Mouse (Mus musculus): ENCODE results near the gene Ogfrl1. TPM values are rescaled to one million over a fixed set of nuclear protein-coding genes. Genes with fewer than 3 reads are reported as not detected.

Gene Ogfrl1
- polyA plus RNA-seq, 1 experiment from 2014 or later = 10.3 TPM

GRCm38 (mm10) chr1:23379321-23379720 lies 18.3 kb downstream of the Ogfrl1 start:
- peaks cover 26% of the 10 kb centered on the region for H3K4me1 ChIP-seq (ENCODE audit: control insufficient read depth, insufficient read depth, low read length)
- peaks cover 5% of the 10 kb centered on the region; the same call in 1 of the 2 replicates for H3K36me3 ChIP-seq (ENCODE audit: control insufficient read depth, insufficient read depth, low read length)
- 26% methylated on average over 6 of the region's 6 CpGs for WGBS
- H3K4me3 ChIP-seq (ENCODE audit: low read depth, low read length) = peak overlapping the region; percentile 5
- H3K9me3 ChIP-seq (replicated peaks; ENCODE audit: control insufficient read depth, low read length, poor library complexity, severe bottlenecking) = no peaks in the 10 kb centered on the region
- H3K27me3 ChIP-seq (ENCODE audit: control insufficient read depth, insufficient read depth, low read depth, low read length) = no peaks in the 10 kb centered on the region
- no peak overlapping the region for H3K27ac ChIP-seq (ENCODE audit: low read length)
- H3K9ac ChIP-seq (ENCODE audit: low read depth, low read length) = peak overlapping the region; percentile 39; the same call in 1 of the 2 replicates
- ATAC-seq = no peak
- H3K4me2 ChIP-seq (ENCODE audit: low read length) = peak overlapping the region; percentile 51

- ATAC-seq = no peak
- H3K4me3 ChIP-seq (ENCODE audit: low read depth, low read length) = no peak overlapping the region
- H3K27ac ChIP-seq (ENCODE audit: low read length) = no peak overlapping the region
- H3K27me3 ChIP-seq (ENCODE audit: control insufficient read depth, insufficient read depth, low read depth, low read length) = no peaks in the 10 kb centered on the region
- no peak overlapping the region for H3K9ac ChIP-seq (ENCODE audit: low read depth, low read length)
- H3K4me1 ChIP-seq (ENCODE audit: control insufficient read depth, insufficient read depth, low read length) = peaks cover 26% of the 10 kb centered on the region
- WGBS = 80% methylated on average over 13 of the region's 13 CpGs
- no peaks in the 10 kb centered on the region for H3K9me3 ChIP-seq (replicated peaks; ENCODE audit: control insufficient read depth, low read length, poor library complexity, severe bottlenecking)
- H3K36me3 ChIP-seq (ENCODE audit: control insufficient read depth, insufficient read depth, low read length) = peaks cover 5% of the 10 kb centered on the region
- no peak overlapping the region for H3K4me2 ChIP-seq (ENCODE audit: low read length)
Measured at GRCm38 (mm10) chr1:23377572-23377971, 20.0 kb downstream of the Ogfrl1 start.

- no peaks in the 10 kb centered on the region for H3K27me3 ChIP-seq (ENCODE audit: control insufficient read depth, insufficient read depth, low read depth, low read length)
- 66% methylated on average over 4 of the region's 4 CpGs for WGBS
Measured at GRCm38 (mm10) chr1:23374156-23374555, 23.4 kb downstream of the Ogfrl1 start.

GRCm38 (mm10) chr1:23365614-23366013 lies 32.0 kb downstream of the Ogfrl1 start:
- H3K4me2 ChIP-seq (ENCODE audit: low read length) = no peak overlapping the region
- no peaks in the 10 kb centered on the region for H3K9me3 ChIP-seq (replicated peaks; ENCODE audit: control insufficient read depth, low read length, poor library complexity, severe bottlenecking)
- no peaks in the 10 kb centered on the region for H3K4me1 ChIP-seq (ENCODE audit: control insufficient read depth, insufficient read depth, low read length)
- H3K9ac ChIP-seq (ENCODE audit: low read depth, low read length) = no peak overlapping the region
- H3K4me3 ChIP-seq (ENCODE audit: low read depth, low read length) = no peak overlapping the region
- WGBS = 90% methylated on average over 2 of the region's 2 CpGs
- no peaks in the 10 kb centered on the region for H3K27me3 ChIP-seq (ENCODE audit: control insufficient read depth, insufficient read depth, low read depth, low read length)
- H3K27ac ChIP-seq (ENCODE audit: low read length) = no peak overlapping the region
- H3K36me3 ChIP-seq (ENCODE audit: control insufficient read depth, insufficient read depth, low read length) = peaks cover 6% of the 10 kb centered on the region; the same call in 1 of the 2 replicates
- ATAC-seq = no peak

More at GRCm38 (mm10) chr1:23374156-23374555, 23.4 kb downstream of the Ogfrl1 start:
- ATAC-seq = no peak
- no peak overlapping the region for H3K4me2 ChIP-seq (ENCODE audit: low read length)
- peaks cover 9% of the 10 kb centered on the region for H3K36me3 ChIP-seq (ENCODE audit: control insufficient read depth, insufficient read depth, low read length)
- no peak overlapping the region for H3K9ac ChIP-seq (ENCODE audit: low read depth, low read length)
- H3K9me3 ChIP-seq (replicated peaks; ENCODE audit: control insufficient read depth, low read length, poor library complexity, severe bottlenecking) = no peaks in the 10 kb centered on the region
- H3K27ac ChIP-seq (ENCODE audit: low read length) = no peak overlapping the region
- no peak overlapping the region for H3K4me3 ChIP-seq (ENCODE audit: low read depth, low read length)
- 0 out of 2 replicates have a peak, but pooled peaks cover 2% of the 10 kb centered on the region for H3K4me1 ChIP-seq (ENCODE audit: control insufficient read depth, insufficient read depth, low read length)

- Histone ChIP-seq H3K4me1 (ENCODE audit: control insufficient read depth, insufficient read depth, low read length) (no peaks in the 10 kb centered on the region), H3K27ac (ENCODE audit: low read length) (no peak overlapping the region), H3K9me3 (replicated peaks; ENCODE audit: control insufficient read depth, low read length, poor library complexity, severe bottlenecking) (no peaks in the 10 kb centered on the region), H3K9ac (ENCODE audit: low read depth, low read length) (no peak overlapping the region), H3K27me3 (ENCODE audit: control insufficient read depth, insufficient read depth, low read depth, low read length) (no peaks in the 10 kb centered on the region), H3K4me2 (ENCODE audit: low read length) (no peak overlapping the region), H3K36me3 (ENCODE audit: control insufficient read depth, insufficient read depth, low read length) (no peaks in the 10 kb centered on the region), H3K4me3 (ENCODE audit: low read depth, low read length) (no peak overlapping the region)
- WGBS = 89% methylated on average over 6 of the region's 6 CpGs
- ATAC-seq = no peak
Measured at GRCm38 (mm10) chr1:23352895-23353294, 44.7 kb downstream of the Ogfrl1 start.

GRCm38 (mm10) chr1:23351756-23352155 lies 45.8 kb downstream of the Ogfrl1 start:
- no peaks in the 10 kb centered on the region for H3K27me3 ChIP-seq (ENCODE audit: control insufficient read depth, insufficient read depth, low read depth, low read length)
- H3K27ac ChIP-seq (ENCODE audit: low read length) = no peak overlapping the region
- H3K36me3 ChIP-seq (ENCODE audit: control insufficient read depth, insufficient read depth, low read length) = no peaks in the 10 kb centered on the region
- H3K9me3 ChIP-seq (replicated peaks; ENCODE audit: control insufficient read depth, low read length, poor library complexity, severe bottlenecking) = no peaks in the 10 kb centered on the region
- ATAC-seq = no peak
- H3K4me1 ChIP-seq (ENCODE audit: control insufficient read depth, insufficient read depth, low read length) = no peaks in the 10 kb centered on the region
- no peak overlapping the region for H3K9ac ChIP-seq (ENCODE audit: low read depth, low read length)
- WGBS = 77% methylated on average over 4 of the region's 4 CpGs
- no peak overlapping the region for H3K4me2 ChIP-seq (ENCODE audit: low read length)
- no peak overlapping the region for H3K4me3 ChIP-seq (ENCODE audit: low read depth, low read length)

- Histone ChIP-seq H3K9me3 (replicated peaks; ENCODE audit: control insufficient read depth, low read length, poor library complexity, severe bottlenecking) (no peaks in the 10 kb centered on the region), H3K9ac (ENCODE audit: low read depth, low read length) (no peak overlapping the region), H3K4me3 (ENCODE audit: low read depth, low read length) (no peak overlapping the region), H3K4me1 (ENCODE audit: control insufficient read depth, insufficient read depth, low read length) (peaks cover 7% of the 10 kb centered on the region), H3K27me3 (ENCODE audit: control insufficient read depth, insufficient read depth, low read depth, low read length) (no peaks in the 10 kb centered on the region), H3K36me3 (ENCODE audit: control insufficient read depth, insufficient read depth, low read length) (no peaks in the 10 kb centered on the region), H3K27ac (ENCODE audit: low read length) (no peak overlapping the region), H3K4me2 (ENCODE audit: low read length) (no peak overlapping the region)
- WGBS = 94% methylated on average over 3 of the region's 3 CpGs
- ATAC-seq = no peak
Measured at GRCm38 (mm10) chr1:23345633-23346032, 51.9 kb downstream of the Ogfrl1 start.

GRCm38 (mm10) chr1:23342864-23343263 lies 54.7 kb downstream of the Ogfrl1 start:
- Histone ChIP-seq H3K4me2 (ENCODE audit: low read length) (no peak overlapping the region), H3K27me3 (ENCODE audit: control insufficient read depth, insufficient read depth, low read depth, low read length) (no peaks in the 10 kb centered on the region), H3K9me3 (replicated peaks; ENCODE audit: control insufficient read depth, low read length, poor library complexity, severe bottlenecking) (no peaks in the 10 kb centered on the region), H3K4me1 (ENCODE audit: control insufficient read depth, insufficient read depth, low read length) (peaks cover 7% of the 10 kb centered on the region), H3K9ac (ENCODE audit: low read depth, low read length) (no peak overlapping the region), H3K4me3 (ENCODE audit: low read depth, low read length) (no peak overlapping the region), H3K27ac (ENCODE audit: low read length) (no peak overlapping the region), H3K36me3 (ENCODE audit: control insufficient read depth, insufficient read depth, low read length) (no peaks in the 10 kb centered on the region)
- peak; percentile 64; the same call in 1 of the 2 replicates for ATAC-seq
- WGBS = 64% methylated on average over 4 of the region's 4 CpGs

GRCm38 (mm10) chr1:23342224-23342623 lies 55.3 kb downstream of the Ogfrl1 start:
- peaks cover 7% of the 10 kb centered on the region for H3K4me1 ChIP-seq (ENCODE audit: control insufficient read depth, insufficient read depth, low read length)
- no peak overlapping the region for H3K4me2 ChIP-seq (ENCODE audit: low read length)
- no peaks in the 10 kb centered on the region for H3K9me3 ChIP-seq (replicated peaks; ENCODE audit: control insufficient read depth, low read length, poor library complexity, severe bottlenecking)
- H3K36me3 ChIP-seq (ENCODE audit: control insufficient read depth, insufficient read depth, low read length) = no peaks in the 10 kb centered on the region
- 68% methylated on average over 3 of the region's 3 CpGs for WGBS
- H3K27me3 ChIP-seq (ENCODE audit: control insufficient read depth, insufficient read depth, low read depth, low read length) = no peaks in the 10 kb centered on the region
- no peak overlapping the region for H3K9ac ChIP-seq (ENCODE audit: low read depth, low read length)
- ATAC-seq = peak; percentile 78
- no peak overlapping the region for H3K27ac ChIP-seq (ENCODE audit: low read length)
- H3K4me3 ChIP-seq (ENCODE audit: low read depth, low read length) = no peak overlapping the region

Measured in midbrain, embryonic 16.5 days (tissue).